Mouse (Mus musculus) kidney, embryonic 14.5 days (tissue): Measurements from ENCODE around the gene Tcea3. TPM values are rescaled to one million over a fixed set of nuclear protein-coding genes. Genes with fewer than 3 reads are reported as not detected.

Experiments
- ATAC-seq: fragments of 200-750 bp; cut with Nextera tagmentation; 2 replicates; pipeline ENCODE4 v1.8.0; 2017; ENCODE audit warnings: moderate number of reproducible peaks, mild to moderate bottlenecking, moderate TSS enrichment, moderate library complexity; ENCODE audit not compliant: low FRiP score, low TSS enrichment
- H3K27ac ChIP-seq: fragments of 300-500 bp; sonication (generic); 2 replicates; pipeline ENCODE4 v1.5.1; 2014; ENCODE audit warnings: low read depth, mild to moderate bottlenecking, low read length, moderate library complexity, mixed read lengths
- H3K27me3 ChIP-seq: fragments of 300-500 bp; sonication (generic); 2 replicates; pipeline ENCODE4 v1.6.1; 2014; ENCODE audit warnings: mild to moderate bottlenecking, low read length; ENCODE audit not compliant: control insufficient read depth, insufficient read depth
- H3K36me3 ChIP-seq: fragments of 300-500 bp; sonication (generic); 2 replicates; pipeline ENCODE4 v1.6.1; 2014; ENCODE audit warnings: low read length, mixed read lengths; ENCODE audit not compliant: control insufficient read depth, insufficient read depth
- H3K4me1 ChIP-seq: fragments of 300-500 bp; sonication (generic); 2 replicates; pipeline ENCODE4 v1.6.1; 2014; ENCODE audit warnings: low read length, mixed read lengths; ENCODE audit not compliant: control insufficient read depth, insufficient read depth
- H3K4me2 ChIP-seq: fragments of 300-500 bp; sonication (generic); replicated peaks from 2 replicates; pipeline ENCODE4 v1.6.1; 2014; ENCODE audit warnings: low read depth, mild to moderate bottlenecking, low read length
- H3K4me3 ChIP-seq: fragments of 300-500 bp; sonication (generic); 2 replicates; pipeline ENCODE4 v1.5.1; 2014; ENCODE audit warnings: mild to moderate bottlenecking, low read length
- H3K9ac ChIP-seq: fragments of 300-500 bp; sonication (generic); 2 replicates; pipeline ENCODE4 v1.6.1; 2014; ENCODE audit warnings: low read depth, mild to moderate bottlenecking, low read length, moderate library complexity
- H3K9me3 ChIP-seq: fragments of 300-500 bp; sonication (generic); 2 replicates; pipeline ENCODE4 v1.6.1; 2016; ENCODE audit warnings: low read length; ENCODE audit not compliant: control insufficient read depth
- WGBS: fragments of 180-500 bp; shearing (Covaris S2); extraction: QIAGEN DNeasy Blood & Tissue Kit; methylation state at CpG from one replicate; pipeline ENCODE4 v1.1.7; 2014; 5-methylcytosine and 5-hydroxymethylcytosine counted together
- polyA plus RNA-seq: library from polyadenylated mRNA; unstranded; fragments of >200 nt; fragmentation: Nextera tagmentation; extraction: Ambion mirVana; gene quantifications from 2 replicates; pipeline ENCODE4 v1.2.1, GENCODE M21; 2014

Gene Tcea3
- polyA plus RNA-seq, 1 experiment from 2014 or later = 5.4 TPM

GRCm38 (mm10) chr4:136242728-136243127, 4.8 kb upstream of the Tcea3 start:
- Histone ChIP-seq H3K9me3 (no peaks in the 10 kb centered on the region), H3K9ac (no peak overlapping the region), H3K4me1 (peaks cover 16% of the 10 kb centered on the region), H3K4me3 (no peak overlapping the region), H3K27ac (no peak overlapping the region), H3K27me3 (peaks cover 37% of the 10 kb centered on the region), H3K36me3 (no peaks in the 10 kb centered on the region; the same call in 1 of the 2 replicates), H3K4me2 (no peak overlapping the region)
- ATAC-seq = no peak
- 88% methylated on average over 7 of the region's 7 CpGs for WGBS

GRCm38 (mm10) chr4:136244208-136244607, 3.3 kb upstream of the Tcea3 start:
- WGBS = 58% methylated on average over 7 of the region's 7 CpGs
- peaks cover 39% of the 10 kb centered on the region for H3K27me3 ChIP-seq
- peaks cover 29% of the 10 kb centered on the region for H3K4me1 ChIP-seq
- no peaks in the 10 kb centered on the region; the same call in 1 of the 2 replicates for H3K36me3 ChIP-seq
- no peak overlapping the region for H3K9ac ChIP-seq
- no peaks in the 10 kb centered on the region for H3K9me3 ChIP-seq
- H3K27ac ChIP-seq = no peak overlapping the region
- H3K4me3 ChIP-seq = no peak overlapping the region
- ATAC-seq = no peak
- H3K4me2 ChIP-seq = no peak overlapping the region

DNA sequence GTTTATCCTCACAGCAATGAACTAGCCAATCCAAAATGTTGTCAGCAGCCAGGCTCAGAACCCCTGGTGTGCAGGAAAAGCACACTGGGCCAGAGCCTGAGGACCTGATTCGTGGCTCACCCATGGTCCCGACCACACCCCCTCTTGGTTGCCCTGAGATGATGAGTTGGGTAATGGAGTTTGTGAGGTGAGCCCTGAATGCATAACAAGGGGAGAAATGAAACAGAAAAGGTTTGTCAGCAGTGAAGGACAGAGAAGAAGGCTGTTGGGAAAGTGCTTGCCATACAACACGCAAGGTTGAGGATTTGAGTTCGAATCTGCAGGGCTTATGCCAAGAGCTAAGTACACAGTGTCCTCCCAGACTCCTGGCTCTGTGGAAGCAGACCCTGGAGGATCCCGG, 1.8 kb upstream of the Tcea3 start:
- peaks cover 29% of the 10 kb centered on the region for H3K4me1 ChIP-seq
- no peak for ATAC-seq
- H3K27me3 ChIP-seq = peaks cover 53% of the 10 kb centered on the region
- whole genome bisulfite sequencing = 53% methylated on average over 5 of the region's 5 CpGs
- H3K4me3 ChIP-seq = no peak overlapping the region
- no peaks in the 10 kb centered on the region for H3K9me3 ChIP-seq
- no peaks in the 10 kb centered on the region; the same call in 1 of the 2 replicates for H3K36me3 ChIP-seq
- H3K9ac ChIP-seq = no peak overlapping the region
- H3K27ac ChIP-seq = no peak overlapping the region
- no peak overlapping the region for H3K4me2 ChIP-seq

- WGBS = 3% methylated on average over 12 of the region's 12 CpGs
- Histone ChIP-seq H3K27me3 (peaks cover 53% of the 10 kb centered on the region), H3K4me1 (peaks cover 29% of the 10 kb centered on the region), H3K9me3 (no peaks in the 10 kb centered on the region), H3K27ac (no peak overlapping the region), H3K36me3 (no peaks in the 10 kb centered on the region; the same call in 1 of the 2 replicates), H3K4me3 (peak overlapping the region; percentile 58; the same call in 1 of the 2 replicates), H3K4me2 (peak overlapping the region; percentile 97; the same call in 1 of the 2 replicates), H3K9ac (no peak overlapping the region)
- ATAC-seq = peak; percentile 14; the same call in 1 of the 2 replicates
Observed at GRCm38 (mm10) chr4:136246568-136246969, 960 bp upstream of the Tcea3 start.

GRCm38 (mm10) chr4:136247386-136247728, 172 bp upstream of the Tcea3 start:
- no peak overlapping the region for H3K27ac ChIP-seq
- WGBS = 2% methylated on average over 14 of the region's 14 CpGs
- peak overlapping the region; percentile 31; the same call in 1 of the 2 replicates for H3K9ac ChIP-seq
- H3K4me1 ChIP-seq = peaks cover 29% of the 10 kb centered on the region
- no peaks in the 10 kb centered on the region; the same call in 1 of the 2 replicates for H3K36me3 ChIP-seq
- peak overlapping the region; percentile 97 for H3K4me2 ChIP-seq
- peak; percentile 11; the same call in 1 of the 2 replicates for ATAC-seq
- H3K27me3 ChIP-seq = peaks cover 53% of the 10 kb centered on the region
- H3K9me3 ChIP-seq = no peaks in the 10 kb centered on the region
- H3K4me3 ChIP-seq = peak overlapping the region; percentile 58

DNA sequence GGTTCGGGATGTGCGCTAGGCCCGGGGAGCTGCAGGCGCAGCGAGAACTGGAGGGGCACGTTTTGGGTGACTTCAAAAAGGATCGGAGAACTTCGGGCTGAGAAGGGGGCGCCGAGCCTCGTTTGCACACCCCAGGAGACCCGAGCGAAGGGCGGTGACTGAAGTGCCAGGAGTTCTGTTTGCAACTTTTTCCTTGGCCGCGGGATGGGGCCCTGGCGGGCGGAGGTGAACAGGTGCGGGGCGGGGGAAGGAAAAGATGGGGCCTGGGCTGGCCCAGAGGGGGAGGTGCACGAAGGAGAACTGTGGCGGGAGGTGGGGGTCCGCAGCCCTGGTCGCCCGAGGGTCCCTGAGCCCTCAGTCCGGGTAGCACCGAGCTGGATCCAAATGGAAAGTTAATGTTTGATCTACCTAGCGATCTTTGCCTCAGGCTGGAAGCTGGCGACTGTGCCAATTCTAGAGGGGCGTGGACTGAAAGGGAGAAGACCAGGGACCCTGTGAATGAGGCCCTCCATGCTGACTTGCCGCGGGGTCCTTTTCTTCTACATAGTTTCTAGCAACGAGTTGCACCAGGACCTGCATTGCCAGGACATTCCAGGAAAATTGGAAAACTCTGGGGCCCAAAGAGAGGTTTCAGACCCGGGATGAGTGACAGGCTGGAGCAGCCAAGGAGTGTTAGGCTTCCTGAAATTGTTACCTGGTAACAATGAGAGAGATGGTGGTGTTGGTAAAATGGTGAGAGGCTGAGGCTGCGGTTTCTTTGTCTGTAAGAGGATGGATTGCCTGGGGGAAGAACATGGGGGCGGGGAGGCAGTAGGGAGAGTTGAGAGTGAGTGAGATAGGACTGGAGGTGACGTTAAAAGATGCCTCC, 1.2 kb downstream of the Tcea3 start:
- peak overlapping the region; percentile 58 for H3K4me3 ChIP-seq
- no peaks in the 10 kb centered on the region; the same call in 1 of the 2 replicates for H3K36me3 ChIP-seq
- H3K27me3 ChIP-seq = peaks cover 53% of the 10 kb centered on the region
- peak overlapping the region; percentile 50; the same call in 1 of the 2 replicates for H3K9ac ChIP-seq
- H3K4me2 ChIP-seq = peak overlapping the region; percentile 97
- no peaks in the 10 kb centered on the region for H3K9me3 ChIP-seq
- 0 out of 2 replicates have a peak, but pooled peaks have one; percentile 24 for ATAC-seq
- no peak overlapping the region for H3K27ac ChIP-seq
- WGBS = under 1% methylated on average over 35 of the region's 37 CpGs
- H3K4me1 ChIP-seq = peaks cover 29% of the 10 kb centered on the region

DNA sequence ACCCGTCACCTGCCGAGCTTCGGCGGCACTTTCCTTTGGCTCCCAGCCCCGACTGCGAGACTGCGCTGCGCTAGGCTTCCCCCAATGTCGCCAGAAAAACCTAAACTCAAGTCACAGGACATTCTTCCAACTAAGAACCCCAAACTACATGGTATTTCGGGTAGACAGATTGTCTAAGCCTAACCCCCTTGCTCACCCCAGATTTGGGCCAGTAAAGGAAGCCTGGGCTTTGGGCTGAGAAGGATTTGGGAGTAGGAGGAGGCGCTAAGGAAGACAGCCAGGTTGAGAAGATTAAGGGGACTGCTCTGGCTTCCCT, 1.8 kb downstream of the Tcea3 start:
- H3K9me3 ChIP-seq = no peaks in the 10 kb centered on the region
- no peak overlapping the region for H3K4me2 ChIP-seq
- H3K4me3 ChIP-seq = peak overlapping the region; percentile 58; the same call in 1 of the 2 replicates
- H3K36me3 ChIP-seq = no peaks in the 10 kb centered on the region
- no peak overlapping the region for H3K9ac ChIP-seq
- H3K27ac ChIP-seq = no peak overlapping the region
- ATAC-seq = no peak
- peaks cover 53% of the 10 kb centered on the region for H3K27me3 ChIP-seq
- 4% methylated on average over 11 of the region's 11 CpGs for WGBS
- H3K4me1 ChIP-seq = peaks cover 29% of the 10 kb centered on the region

- peaks cover 29% of the 10 kb centered on the region for H3K4me1 ChIP-seq
- H3K36me3 ChIP-seq = no peaks in the 10 kb centered on the region
- no peak for ATAC-seq
- no peak overlapping the region for H3K4me2 ChIP-seq
- H3K9ac ChIP-seq = no peak overlapping the region
- peaks cover 50% of the 10 kb centered on the region for H3K27me3 ChIP-seq
- WGBS = 49% methylated on average over 9 of the region's 9 CpGs
- no peak overlapping the region for H3K27ac ChIP-seq
- no peaks in the 10 kb centered on the region for H3K9me3 ChIP-seq
- H3K4me3 ChIP-seq = no peak overlapping the region
Observed at GRCm38 (mm10) chr4:136249780-136250179, 2.3 kb downstream of the Tcea3 start.

GRCm38 (mm10) chr4:136255919-136256318, 8.4 kb downstream of the Tcea3 start:
- 30% methylated on average over 6 of the region's 6 CpGs for WGBS
- Histone ChIP-seq H3K4me1 (no peaks in the 10 kb centered on the region), H3K9me3 (no peaks in the 10 kb centered on the region), H3K27me3 (no peaks in the 10 kb centered on the region), H3K4me2 (no peak overlapping the region), H3K36me3 (no peaks in the 10 kb centered on the region), H3K4me3 (no peak overlapping the region), H3K9ac (no peak overlapping the region), H3K27ac (no peak overlapping the region)
- ATAC-seq = 0 out of 2 replicates have a peak, but pooled peaks have one; percentile 22
